Mouse (Mus musculus) heart, adult 11 months (tissue): Measurements from ENCODE around the gene Fam192a.

Experiments
- DNase-seq: peaks from one replicate; pipeline ENCODE4 v3.0.0; 2022

The Fam192a gene

GRCm38 (mm10) chr8:94530643-94531042, 71.2 kb downstream of the Fam192a start:
- no peak for DNase-seq

DNA sequence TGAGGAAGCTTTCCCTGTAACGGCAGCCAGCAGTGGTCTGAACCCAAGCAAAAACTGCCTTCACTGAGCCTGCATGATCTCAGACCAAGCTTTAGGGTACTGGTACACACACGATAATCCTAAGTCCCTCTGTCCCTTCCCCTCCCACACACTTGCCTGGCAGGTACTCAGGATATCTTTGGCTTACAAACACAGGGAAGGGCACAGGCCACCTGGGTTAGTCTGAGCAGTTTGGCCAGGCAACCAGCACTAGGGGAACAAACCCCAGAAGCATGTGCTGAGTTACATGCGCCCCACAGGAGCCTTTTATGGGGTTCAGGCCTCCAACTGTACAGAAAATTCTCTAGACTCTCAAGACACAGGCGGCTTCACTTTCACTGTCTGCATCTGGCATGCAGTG, 71.9 kb downstream of the Fam192a start:
- DNase-seq, result peak; percentile 83

DNA sequence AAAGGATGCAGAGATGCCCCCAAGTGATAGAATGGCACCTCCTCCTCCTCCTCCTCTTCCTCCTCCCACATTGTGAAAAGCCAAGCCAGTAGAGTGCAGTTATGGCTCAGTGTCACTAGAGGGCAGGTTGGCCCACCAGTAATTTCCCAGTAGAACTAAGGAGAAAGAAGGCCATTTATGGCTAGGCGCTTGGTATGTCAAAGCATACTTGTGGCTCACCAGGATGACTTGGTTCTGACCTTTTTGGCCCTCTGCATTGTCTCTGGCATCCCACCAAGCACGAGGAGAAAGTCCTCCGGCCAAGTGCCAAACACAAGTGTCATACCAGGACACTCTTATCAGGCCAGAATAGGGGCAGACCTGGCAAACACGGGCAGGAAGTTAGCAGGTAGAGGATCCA, 73.6 kb downstream of the Fam192a start:
- DNase-seq, result peak; percentile 94

- DNase-seq, result no peak
Observed at GRCm38 (mm10) chr8:94527178-94527577, 74.6 kb downstream of the Fam192a start.

DNA sequence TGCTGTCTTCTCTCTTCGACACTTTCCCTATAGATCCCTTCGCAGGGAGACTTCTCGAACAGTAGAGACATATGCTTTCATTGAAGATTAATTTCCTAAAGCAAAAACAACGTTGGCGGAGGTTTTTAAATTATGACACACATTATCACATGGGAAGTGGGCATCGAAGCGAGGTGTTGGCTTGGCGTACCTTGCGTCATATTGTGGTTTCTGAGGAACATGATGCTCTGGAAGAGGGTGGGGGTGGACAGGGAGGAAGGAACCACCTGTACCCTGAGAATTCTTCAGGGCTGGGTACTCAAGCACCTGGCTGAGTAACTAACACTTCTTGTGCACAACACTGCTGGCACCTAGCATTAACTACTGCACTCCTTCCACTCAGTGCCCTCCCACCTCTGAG, 77.2 kb downstream of the Fam192a start:
- DNase-seq, result no peak
